Mouse (Mus musculus): ENCODE results near the gene Mga.

DNA sequence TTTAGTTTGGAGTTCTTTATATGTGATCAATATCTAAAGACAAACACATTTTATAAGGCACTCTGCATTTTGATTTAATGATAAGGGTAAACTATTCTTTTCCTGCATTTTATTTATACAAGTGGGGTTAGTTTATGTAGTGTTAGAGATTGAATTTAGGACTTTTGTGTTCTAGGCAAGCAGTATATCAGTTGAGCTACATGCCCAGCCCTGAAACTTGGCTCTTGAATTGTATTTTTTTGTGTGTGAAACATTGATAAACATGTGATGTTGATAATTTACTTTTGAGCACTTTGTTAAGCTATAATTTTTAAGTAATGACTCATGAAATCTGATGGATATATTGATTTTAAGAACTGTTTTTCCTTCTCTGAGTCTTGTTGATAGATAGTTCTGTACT is 19.0 kb downstream of the Mga start:
- TF ChIP-seq CTCF (IDR thresholded peaks at IDR 0.05; ENCODE audit: control insufficient read depth, insufficient read depth, insufficient read length) = no peak
- TF ChIP-seq CEBPB (IDR thresholded peaks at IDR 0.05; ENCODE audit: low read depth) = no peak
- TF ChIP-seq MYOG (IDR thresholded peaks at IDR 0.05; ENCODE audit: control insufficient read depth, extremely low read depth, insufficient read length) = no peak
